Mouse (Mus musculus) kidney, postnatal 0 days (tissue): ENCODE data around the gene Etfbkmt. TPM values are rescaled to one million over a fixed set of nuclear protein-coding genes. Genes with fewer than 3 reads are reported as not detected.
A peak's percentile ranks its signal among the peaks of the same experiment; 100 is the strongest.

Experiments
- ATAC-seq: fragments of 200-750 bp; cut with Nextera tagmentation; replicated peaks from 2 replicates; pipeline ENCODE4 v1.8.0; 2017; ENCODE audit warnings: low read depth, moderate number of reproducible peaks, moderate TSS enrichment, moderate library complexity; ENCODE audit not compliant: low FRiP score
- DNase-seq: peaks from one replicate; pipeline ENCODE4 v3.0.0-alpha.2; 2016; ENCODE audit warnings: low spot score
- H3K27ac ChIP-seq: fragments of 300-500 bp; sonication (generic); 2 replicates; pipeline ENCODE4 v1.5.1; 2014; ENCODE audit warnings: mild to moderate bottlenecking
- H3K27me3 ChIP-seq: fragments of 300-500 bp; sonication (generic); 2 replicates; pipeline ENCODE4 v1.6.1; 2014; ENCODE audit warnings: low read length, mixed read lengths; ENCODE audit not compliant: insufficient read depth
- H3K36me3 ChIP-seq: fragments of 300-500 bp; sonication (generic); 2 replicates; pipeline ENCODE4 v1.6.1; 2014; ENCODE audit warnings: low read length, mixed read lengths; ENCODE audit not compliant: insufficient read depth
- H3K4me1 ChIP-seq: fragments of 300-500 bp; sonication (generic); replicated peaks from 2 replicates; pipeline ENCODE4 v1.6.1; 2014; ENCODE audit warnings: antibody characterized with exemption, low read length, mixed read lengths; ENCODE audit not compliant: insufficient read depth
- H3K4me2 ChIP-seq: fragments of 300-500 bp; sonication (generic); 2 replicates; pipeline ENCODE4 v1.6.1; 2014; ENCODE audit warnings: mild to moderate bottlenecking, low read length, moderate library complexity, mixed read lengths
- H3K4me3 ChIP-seq: fragments of 300-500 bp; sonication (generic); replicated peaks from 2 replicates; pipeline ENCODE4 v1.5.1; 2014; ENCODE audit warnings: low read depth, low read length
- H3K9ac ChIP-seq: fragments of 300-500 bp; sonication (generic); 2 replicates; pipeline ENCODE4 v1.6.1; 2014; ENCODE audit warnings: low read depth, low read length
- H3K9me3 ChIP-seq: fragments of 300-500 bp; sonication (generic); replicated peaks from 2 replicates; pipeline ENCODE4 v1.6.1; 2016; ENCODE audit warnings: low read length, inconsistent platforms, mixed read lengths
- CTCF ChIP-seq: IDR thresholded peaks from 2 replicates; pipeline ENCODE4 v1.5.1; 2016; ENCODE audit warnings: antibody characterized with exemption, low read depth, mild to moderate bottlenecking, moderate library complexity
- WGBS: fragments of 180-500 bp; shearing (Covaris S2); extraction: QIAGEN DNeasy Blood & Tissue Kit; methylation state at CpG from one replicate; pipeline ENCODE4 v1.1.7; 2014; 5-methylcytosine and 5-hydroxymethylcytosine counted together
- polyA plus RNA-seq: library from polyadenylated mRNA; unstranded; fragments of >200 nt; fragmentation: Nextera tagmentation; extraction: Ambion mirVana; gene quantifications from 2 replicates; pipeline ENCODE4 v1.2.1, GENCODE M21; 2015

Etfbkmt gene
- polyA plus RNA-seq, 1 experiment from 2014 or later: 26.0 TPM

GRCm38 (mm10) chr6:149131111-149131510, 8.5 kb upstream of the Etfbkmt start:
- no peak overlapping the region for H3K9ac ChIP-seq
- no peaks in the 10 kb centered on the region for H3K27me3 ChIP-seq
- 23% methylated on average over 3 of the region's 3 CpGs for WGBS
- no peaks in the 10 kb centered on the region for H3K9me3 ChIP-seq
- no peak for TF ChIP-seq CTCF
- DNase-seq: no peak
- no peak overlapping the region for H3K4me3 ChIP-seq
- H3K4me1 ChIP-seq: peaks cover 12% of the 10 kb centered on the region; the same call in 1 of the 2 replicates
- no peak overlapping the region for H3K27ac ChIP-seq
- ATAC-seq: no peak
- no peaks in the 10 kb centered on the region for H3K36me3 ChIP-seq
- no peak overlapping the region for H3K4me2 ChIP-seq

- ATAC-seq (peak; percentile 65; the same call in 1 of the 2 replicates), DNase-seq (peak; percentile 95)
- Histone ChIP-seq H3K9me3 (no peaks in the 10 kb centered on the region), H3K4me3 (no peak overlapping the region), H3K27ac (no peak overlapping the region), H3K9ac (no peak overlapping the region), H3K4me1 (peaks cover 12% of the 10 kb centered on the region; the same call in 1 of the 2 replicates), H3K4me2 (no peak overlapping the region), H3K36me3 (no peaks in the 10 kb centered on the region), H3K27me3 (no peaks in the 10 kb centered on the region)
- TF ChIP-seq CTCF: peak; percentile 87
- WGBS: 24% methylated on average over 5 of the region's 5 CpGs
These were observed 7.2 kb upstream of the Etfbkmt start for GRCm38 (mm10) chr6:149132311-149133077.

- no peak for ATAC-seq
- no peak for DNase-seq
- Histone ChIP-seq H3K36me3 (no peaks in the 10 kb centered on the region), H3K27ac (peak overlapping the region; percentile 54; the same call in 1 of the 2 replicates), H3K27me3 (no peaks in the 10 kb centered on the region), H3K9ac (no peak overlapping the region), H3K4me1 (peaks cover 12% of the 10 kb centered on the region; the same call in 1 of the 2 replicates), H3K4me2 (no peak overlapping the region), H3K9me3 (no peaks in the 10 kb centered on the region), H3K4me3 (no peak overlapping the region)
- no peak for TF ChIP-seq CTCF
- 9% methylated on average over 5 of the region's 5 CpGs for WGBS
These were observed 5.1 kb upstream of the Etfbkmt start for GRCm38 (mm10) chr6:149134391-149135150.

- Histone ChIP-seq H3K9ac (no peak overlapping the region), H3K27me3 (no peaks in the 10 kb centered on the region), H3K4me1 (peaks cover 12% of the 10 kb centered on the region; the same call in 1 of the 2 replicates), H3K27ac (no peak overlapping the region), H3K4me2 (no peak overlapping the region), H3K4me3 (no peak overlapping the region), H3K36me3 (no peaks in the 10 kb centered on the region), H3K9me3 (no peaks in the 10 kb centered on the region)
- WGBS: 77% methylated on average over 6 of the region's 6 CpGs
- no peak for ATAC-seq
- no peak for DNase-seq
- no peak for TF ChIP-seq CTCF
These were observed 4.0 kb upstream of the Etfbkmt start for GRCm38 (mm10) chr6:149135631-149136030.

DNA sequence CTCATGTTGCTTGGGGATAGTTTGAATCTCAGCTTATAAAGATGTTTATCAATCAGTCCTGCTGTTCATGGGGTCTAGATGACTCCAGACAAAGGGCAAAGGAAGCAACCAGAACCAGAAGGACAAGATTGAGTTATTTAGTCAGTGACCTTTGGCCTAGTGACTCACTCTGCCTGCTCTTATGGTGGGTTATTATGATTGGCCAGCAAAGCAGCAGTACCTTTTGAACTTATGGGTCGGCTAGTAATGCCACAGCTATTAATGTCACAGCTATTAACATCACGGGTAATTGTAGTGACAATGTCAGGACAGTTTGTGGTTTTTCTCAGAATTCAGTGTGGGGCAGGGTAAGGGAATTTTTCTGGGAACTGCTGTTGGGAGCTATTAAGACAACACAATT, 1.7 kb upstream of the Etfbkmt start:
- 39% methylated on average over 2 of the region's 2 CpGs for WGBS
- TF ChIP-seq CTCF: no peak

GRCm38 (mm10) chr6:149139011-149139410, 638 bp upstream of the Etfbkmt start:
- 96% methylated on average over 3 of the region's 3 CpGs for WGBS
- DNase-seq (no peak), ATAC-seq (no peak)
- H3K4me2 ChIP-seq: no peak overlapping the region
- no peaks in the 10 kb centered on the region for H3K9me3 ChIP-seq
- H3K4me1 ChIP-seq: peaks cover 9% of the 10 kb centered on the region; the same call in 1 of the 2 replicates
- no peak overlapping the region for H3K9ac ChIP-seq
- H3K27me3 ChIP-seq: no peaks in the 10 kb centered on the region
- no peak for TF ChIP-seq CTCF
- H3K36me3 ChIP-seq: 0 out of 2 replicates have a peak, but pooled peaks cover under 1% of the 10 kb centered on the region
- H3K4me3 ChIP-seq: no peak overlapping the region
- no peak overlapping the region for H3K27ac ChIP-seq

More for the DNA sequence above, 1.7 kb upstream of the Etfbkmt start:
- H3K27ac ChIP-seq: no peak overlapping the region
- ATAC-seq (no peak), DNase-seq (no peak)
- no peak overlapping the region for H3K9ac ChIP-seq
- no peaks in the 10 kb centered on the region for H3K36me3 ChIP-seq
- H3K27me3 ChIP-seq: no peaks in the 10 kb centered on the region
- H3K4me3 ChIP-seq: no peak overlapping the region
- no peaks in the 10 kb centered on the region for H3K9me3 ChIP-seq
- H3K4me2 ChIP-seq: no peak overlapping the region
- peaks cover 12% of the 10 kb centered on the region; the same call in 1 of the 2 replicates for H3K4me1 ChIP-seq
